ENCODE assay signal across 20 mouse cellular contexts in the genomic region with DNA sequence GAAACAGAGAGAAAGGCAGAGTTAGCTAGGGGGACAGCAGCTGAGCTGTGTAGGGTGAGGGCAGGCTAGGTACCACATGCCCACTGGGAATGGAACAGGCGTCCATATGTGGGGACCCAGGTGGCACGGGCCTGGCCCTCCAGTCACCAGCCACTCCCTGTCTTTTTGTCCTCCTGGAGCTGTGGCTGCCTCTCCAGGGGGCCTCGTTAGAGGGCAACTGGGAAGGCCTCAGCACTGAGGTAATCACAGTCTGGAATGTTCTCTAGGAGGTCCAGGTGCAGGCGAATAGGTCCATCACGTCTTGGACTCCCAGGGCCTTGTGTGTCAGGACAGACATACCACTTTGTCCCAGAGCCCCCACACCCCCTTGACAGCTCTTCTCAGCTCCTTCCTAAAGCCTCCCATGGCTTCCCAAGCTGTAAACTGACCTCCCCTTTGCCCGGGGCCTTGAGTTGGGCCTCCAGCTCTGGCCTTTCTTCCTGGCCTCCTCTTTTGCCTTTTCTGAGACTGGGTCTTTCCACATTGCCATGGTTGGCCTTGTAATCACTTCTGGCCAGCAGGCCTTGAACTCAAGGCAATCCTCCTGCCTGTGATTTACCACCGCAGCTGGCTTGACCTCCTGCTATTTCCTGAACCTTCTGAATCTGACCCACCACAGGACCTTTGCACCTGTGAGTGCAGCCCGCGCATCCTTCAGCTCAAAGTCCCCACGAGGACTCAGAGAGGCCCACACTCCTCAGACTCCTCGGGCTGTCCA. TPM values are rescaled to one million over a fixed set of nuclear protein-coding genes. Genes with fewer than 3 reads are reported as not detected.
DNase-seq lines count a peak whose midpoint lies in the region; ATAC-seq and TF ChIP-seq lines count a peak whose summit lies in the region.
"Had no signal": no experiment of that assay in that cellular context is flagged by ENCODE, and none has a peak within 500 bp of the region (broad histone marks: within the 10 kb centered on the region; RNA-seq: fewer than 3 reads in every experiment).

No protein-coding gene starts in this region.

- H3K4me1 ChIP-seq in forebrain, embryonic 10.5 days: peaks cover 30% of the 10 kb centered on the region
- no peaks in the 10 kb centered on the region for H3K4me1 ChIP-seq in forebrain, embryonic 11.5 days (replicated peaks; ENCODE audit: control insufficient read depth, insufficient read depth, low read length)
- H3K4me1 ChIP-seq in hindbrain, embryonic 10.5 days (replicated peaks): peaks cover 35% of the 10 kb centered on the region
- no peaks in the 10 kb centered on the region for H3K4me1 ChIP-seq in hindbrain, embryonic 16.5 days (ENCODE audit: control insufficient read depth, insufficient read depth, low read depth, low read length)
- peaks cover 24% of the 10 kb centered on the region for H3K4me1 ChIP-seq in intestine, embryonic 16.5 days (ENCODE audit: control insufficient read depth, insufficient read depth, low read length)
- H3K4me1 ChIP-seq: hindbrain, embryonic 13.5 days had no signal

- no peak overlapping the region for H3K4me2 ChIP-seq in forebrain, embryonic 11.5 days (ENCODE audit: low read depth, low read length, severe bottlenecking)
- H3K4me2 ChIP-seq in hindbrain, embryonic 16.5 days (ENCODE audit: low read length): no peak overlapping the region
- H3K4me2 ChIP-seq in intestine, embryonic 16.5 days (ENCODE audit: low read depth, low read length): no peak overlapping the region
- H3K4me2 ChIP-seq: hindbrain, embryonic 13.5 days had no signal

- 76% methylated on average over 11 of the region's 11 CpGs for WGBS in forebrain, embryonic 10.5 days
- WGBS in forebrain, embryonic 11.5 days: 69% methylated on average over 11 of the region's 11 CpGs
- WGBS in hindbrain, embryonic 10.5 days: 76% methylated on average over 11 of the region's 11 CpGs
- WGBS in hindbrain, embryonic 16.5 days: 78% methylated on average over 9 of the region's 11 CpGs
- 64% methylated on average over 11 of the region's 11 CpGs for WGBS in intestine, embryonic 16.5 days

- POLR2A ChIA-PET in Patski (lab: Charles Lee): interaction anchor here (1.0 to 1.8 kb wide), 2 partner anchors 11 to 16 kb away, joined by 4 to 8 read pairs; no protein-coding TSS in a partner anchor

- CTCF ChIA-PET in Patski (lab: Charles Lee): interaction anchor here (0.8 kb wide), 1 partner anchor 39 kb away, joined by 3 read pairs; no protein-coding TSS in a partner anchor

- no peak for ATAC-seq in forebrain, embryonic 11.5 days (replicated peaks; ENCODE audit: low FRiP score)
- no peak for ATAC-seq in hindbrain, embryonic 16.5 days
- ATAC-seq in Patski: peak; percentile 30
- peak; percentile 74 for ATAC-seq in intestine, embryonic 16.5 days
- ATAC-seq: forebrain, postnatal 0 days; liver, postnatal 0 days had no signal

- no peak overlapping the region for H3K4me3 ChIP-seq in forebrain, embryonic 10.5 days
- H3K4me3 ChIP-seq in forebrain, embryonic 11.5 days (ENCODE audit: low read depth, low read length): no peak overlapping the region
- no peak overlapping the region for H3K4me3 ChIP-seq in hindbrain, embryonic 10.5 days
- no peak overlapping the region for H3K4me3 ChIP-seq in hindbrain, embryonic 16.5 days (ENCODE audit: low read length)
- no peak overlapping the region for H3K4me3 ChIP-seq in intestine, embryonic 16.5 days (ENCODE audit: low read length)
- H3K4me3 ChIP-seq: erythroblast, embryonic 14.5 days; hindbrain, embryonic 13.5 days had no signal

- in situ Hi-C loops in Patski (cut with MboI; ENCODE audit: low pct_unique_long_range_greater_than_20kb): no loop called here

- no peaks in the 10 kb centered on the region for H3K36me3 ChIP-seq in forebrain, embryonic 10.5 days (replicated peaks)
- no peaks in the 10 kb centered on the region for H3K36me3 ChIP-seq in forebrain, embryonic 11.5 days (ENCODE audit: control insufficient read depth, insufficient read depth, low read length)
- no peaks in the 10 kb centered on the region for H3K36me3 ChIP-seq in hindbrain, embryonic 10.5 days
- no peaks in the 10 kb centered on the region for H3K36me3 ChIP-seq in hindbrain, embryonic 16.5 days (ENCODE audit: control insufficient read depth, insufficient read depth, low read length)
- no peaks in the 10 kb centered on the region for H3K36me3 ChIP-seq in intestine, embryonic 16.5 days (ENCODE audit: control insufficient read depth, insufficient read depth, low read length)
- H3K36me3 ChIP-seq: hindbrain, embryonic 13.5 days had no signal

- no peak for TF ChIP-seq CTCF in Patski (IDR thresholded peaks at IDR 0.05)

- no peaks in the 10 kb centered on the region for H3K9me3 ChIP-seq in forebrain, embryonic 10.5 days
- no peaks in the 10 kb centered on the region for H3K9me3 ChIP-seq in forebrain, embryonic 11.5 days (ENCODE audit: control insufficient read depth, low read length)
- no peaks in the 10 kb centered on the region for H3K9me3 ChIP-seq in hindbrain, embryonic 10.5 days
- H3K9me3 ChIP-seq in hindbrain, embryonic 16.5 days (ENCODE audit: control insufficient read depth, low read length): no peaks in the 10 kb centered on the region
- no peaks in the 10 kb centered on the region for H3K9me3 ChIP-seq in intestine, embryonic 16.5 days (ENCODE audit: control insufficient read depth, low read length)
- H3K9me3 ChIP-seq: hindbrain, embryonic 13.5 days had no signal

- no peak for DNase-seq in forebrain, embryonic 10.5 days (ENCODE audit: extremely low spot score, low spot score)
- DNase-seq in forebrain, embryonic 11.5 days (ENCODE audit: low spot score): no peak
- no peak for DNase-seq in hindbrain, embryonic 10.5 days (ENCODE audit: low spot score)
- DNase-seq in Patski (ENCODE audit: low read depth, low spot score): no peak
- no peak for DNase-seq in layer of hippocampus, postnatal 14 days (ENCODE audit: low spot score in 2 of 2)
- DNase-seq in thymus, postnatal 4 days: no peak
- DNase-seq: cerebellum, postnatal 10 days; forebrain, postnatal 0 days; kidney, adult 11 months; kidney, postnatal 25 days; layer of hippocampus, adult 9-11 months; liver, postnatal 0 days; midbrain, embryonic 14.5 days; retina, postnatal 1 day had no signal

- H3K27me3 ChIP-seq in forebrain, embryonic 10.5 days (ENCODE audit: poor library complexity, severe bottlenecking): 0 out of 2 replicates have a peak, but pooled peaks cover 5% of the 10 kb centered on the region
- no peaks in the 10 kb centered on the region for H3K27me3 ChIP-seq in forebrain, embryonic 11.5 days (ENCODE audit: control insufficient read depth, insufficient read depth, low read length)
- H3K27me3 ChIP-seq in hindbrain, embryonic 10.5 days (ENCODE audit: insufficient read depth, poor library complexity, severe bottlenecking): peaks cover 13% of the 10 kb centered on the region
- no peaks in the 10 kb centered on the region for H3K27me3 ChIP-seq in hindbrain, embryonic 16.5 days (replicated peaks; ENCODE audit: control insufficient read depth, insufficient read depth, low read length)
- H3K27me3 ChIP-seq in Patski: no peaks in the 10 kb centered on the region
- no peaks in the 10 kb centered on the region for H3K27me3 ChIP-seq in intestine, embryonic 16.5 days (replicated peaks; ENCODE audit: control insufficient read depth, insufficient read depth, low read length)

- peak overlapping the region; percentile 37 for H3K27ac ChIP-seq in forebrain, embryonic 10.5 days
- H3K27ac ChIP-seq in forebrain, embryonic 11.5 days (ENCODE audit: low read depth, low read length): no peak overlapping the region
- 0 out of 2 replicates have a peak overlapping the region, but pooled peaks have one; percentile 9 for H3K27ac ChIP-seq in hindbrain, embryonic 10.5 days
- no peak overlapping the region for H3K27ac ChIP-seq in hindbrain, embryonic 16.5 days (ENCODE audit: low read depth, low read length)
- peak overlapping the region; percentile 51; the same call in 1 of the 2 replicates for H3K27ac ChIP-seq in intestine, embryonic 16.5 days (ENCODE audit: low read length)
- H3K27ac ChIP-seq: hindbrain, embryonic 13.5 days had no signal

- no peak overlapping the region for H3K9ac ChIP-seq in forebrain, embryonic 11.5 days (ENCODE audit: low read length)
- no peak overlapping the region for H3K9ac ChIP-seq in hindbrain, embryonic 16.5 days (ENCODE audit: low read depth, low read length)
- H3K9ac ChIP-seq in intestine, embryonic 16.5 days (ENCODE audit: low read depth, low read length): peak overlapping the region; percentile 60
- H3K9ac ChIP-seq: forebrain, postnatal 0 days; hindbrain, embryonic 13.5 days; liver, postnatal 0 days had no signal

RNA-seq across cellular contexts. Expression of a gene that starts 16.7 kb away (rescaled TPM):
- polyA plus RNA-seq in forebrain, embryonic 10.5 days (2016; fragmentation: Nextera tagmentation; extraction: Ambion mirVana): 31.5 and 34.2 TPM in 2 replicates
- polyA plus RNA-seq in forebrain, embryonic 11.5 days (2014; fragmentation: Nextera tagmentation; extraction: Ambion mirVana): 35.1 and 39.2 TPM in 2 replicates
- polyA plus RNA-seq in hindbrain, embryonic 10.5 days (2016; fragmentation: Nextera tagmentation; extraction: Ambion mirVana): 41.2 and 43.8 TPM in 2 replicates
- 37.1 and 39.3 TPM in 2 replicates for polyA plus RNA-seq in hindbrain, embryonic 16.5 days (2015; fragmentation: Nextera tagmentation; extraction: Ambion mirVana)
- polyA plus RNA-seq in Patski (2021): 36.1 TPM
- polyA plus RNA-seq in intestine, embryonic 16.5 days (2015; fragmentation: Nextera tagmentation; extraction: Ambion mirVana): 28.6 and 33.7 TPM in 2 replicates
- 10 to 100 TPM; 69.5 to 71.9 TPM for total RNA-seq in layer of hippocampus, postnatal 14 days (2021)

RNA-seq across cellular contexts. Expression of a gene that starts 17.6 kb away (rescaled TPM):
- polyA plus RNA-seq in forebrain, embryonic 10.5 days (2016; fragmentation: Nextera tagmentation; extraction: Ambion mirVana): 0.33 and 0.44 TPM in 2 replicates
- polyA plus RNA-seq in forebrain, embryonic 11.5 days (2014; fragmentation: Nextera tagmentation; extraction: Ambion mirVana): 1.7 and 2.6 TPM in 2 replicates
- 1.1 and 1.5 TPM in 2 replicates for polyA plus RNA-seq in hindbrain, embryonic 10.5 days (2016; fragmentation: Nextera tagmentation; extraction: Ambion mirVana)
- 0.15 and 0.22 TPM in 2 replicates for polyA plus RNA-seq in hindbrain, embryonic 16.5 days (2015; fragmentation: Nextera tagmentation; extraction: Ambion mirVana)
- polyA plus RNA-seq in Patski (2021): 129 TPM
- 0.65 and 0.93 TPM in 2 replicates for polyA plus RNA-seq in intestine, embryonic 16.5 days (2015; fragmentation: Nextera tagmentation; extraction: Ambion mirVana)
- 10 to 100 TPM; 18.6 to 21.7 TPM for total RNA-seq in layer of hippocampus, postnatal 14 days (2021)

RNA-seq across cellular contexts. Expression of a gene that starts 45.1 kb away (rescaled TPM):
- polyA plus RNA-seq in forebrain, embryonic 10.5 days (2016; fragmentation: Nextera tagmentation; extraction: Ambion mirVana): 2.7 and 4.9 TPM in 2 replicates
- 6.6 and 15.1 TPM in 2 replicates for polyA plus RNA-seq in forebrain, embryonic 11.5 days (2014; fragmentation: Nextera tagmentation; extraction: Ambion mirVana)
- polyA plus RNA-seq in hindbrain, embryonic 10.5 days (2016; fragmentation: Nextera tagmentation; extraction: Ambion mirVana): 4.1 and 6.7 TPM in 2 replicates
- polyA plus RNA-seq in hindbrain, embryonic 16.5 days (2015; fragmentation: Nextera tagmentation; extraction: Ambion mirVana): 11.9 and 12.8 TPM in 2 replicates
- 0.95 TPM for polyA plus RNA-seq in Patski (2021)
- 2.0 and 3.2 TPM in 2 replicates for polyA plus RNA-seq in intestine, embryonic 16.5 days (2015; fragmentation: Nextera tagmentation; extraction: Ambion mirVana)
- 10 to 100 TPM; 38.9 to 50.9 TPM for total RNA-seq in layer of hippocampus, postnatal 14 days (2021)
- total RNA-seq: forebrain, postnatal 0 days; megakaryocyte progenitor cell, adult 5-6 weeks; neutrophil, adult 5-6 weeks had no signal
- polyA plus RNA-seq: erythroblast, embryonic 14.5 days had no signal

Comparison
In these comparisons a context has a peak if more than half of its experiments do, and no peak if none do; other contexts are left out.
1. H3K27ac ChIP-seq: peak in forebrain, embryonic 10.5 days (single experiment), hindbrain, embryonic 10.5 days (single experiment) and intestine, embryonic 16.5 days (single experiment); none in forebrain, embryonic 11.5 days (single experiment) and hindbrain, embryonic 16.5 days (single experiment).
2. ATAC-seq: peak in Patski (single experiment) and intestine, embryonic 16.5 days (single experiment); none in forebrain, embryonic 11.5 days (single experiment) and hindbrain, embryonic 16.5 days (single experiment).
3. RNA of a gene that starts 17.6 kb away (polyA plus RNA-seq): 129 TPM in Patski (single experiment); 1.7 to 2.6 TPM in forebrain, embryonic 11.5 days, 1.1 to 1.5 TPM in hindbrain, embryonic 10.5 days, 0.65 to 0.93 TPM in intestine, embryonic 16.5 days, 0.33 to 0.44 TPM in forebrain, embryonic 10.5 days and 0.15 to 0.22 TPM in hindbrain, embryonic 16.5 days; every median in the first group is over 10 times any median in the second.